Mouse (Mus musculus): Measurements from ENCODE around the gene Mical1. TPM values are rescaled to one million over a fixed set of nuclear protein-coding genes. Genes with fewer than 3 reads are reported as not detected.
A peak's percentile ranks its signal among the peaks of the same experiment; 100 is the strongest.

Mical1 gene
- total RNA-seq (2012; rRNA removed) (1.3 and 4.3 TPM in 2 replicates), polyA plus RNA-seq (2012; ENCODE audit: insufficient read depth in 1 of 2, insufficient read length in 2 of 2, low read depth in 1 of 2, low replicate concordance in 2 of 2, missing spikeins in 1 of 2) (10 to 100 TPM in 1 of 2 experiments, not detected in 1; 15.7 TPM)

- 0 out of 2 replicates have a peak, but pooled peaks have one; percentile 7 for TF ChIP-seq TAL1 (IDR thresholded peaks at IDR 0.05; ENCODE audit: low read length)
- no peak for TF ChIP-seq SIN3A (IDR thresholded peaks at IDR 0.05; ENCODE audit: low read length)
- peak; percentile 70 for DNase-seq (ENCODE audit: low read depth, low spot score)
- peaks cover 0 to 32% of the 10 kb centered on the region in 2 experiments; a peak in 2 of 4 replicates for H3K36me3 ChIP-seq (ENCODE audit: control insufficient read depth in 1 of 2, insufficient read depth in 2 of 2, low read length in 2 of 2)
- H3K9me3 ChIP-seq (replicated peaks; ENCODE audit: insufficient read depth, low read length): no peaks in the 10 kb centered on the region
- H3K9ac ChIP-seq (ENCODE audit: control insufficient read depth, low read depth, low read length, poor library complexity, severe bottlenecking): peak within 1 kb of the TSS; percentile 67
- peak within 1 kb of the TSS; percentile 38 to 63 for H3K4me3 ChIP-seq (ENCODE audit: control insufficient read depth in 1 of 2, insufficient read depth in 1 of 2, low read depth in 2 of 2, low read length in 2 of 2)
- H3K27me3 ChIP-seq (ENCODE audit: control insufficient read depth in 1 of 2, insufficient read depth in 2 of 2, low read length in 2 of 2): no peaks in the 10 kb centered on the region
- peaks cover 18 to 44% of the 10 kb centered on the region in 2 experiments for H3K4me1 ChIP-seq (ENCODE audit: control insufficient read depth in 1 of 2, insufficient read depth in 2 of 2, low read length in 2 of 2)
- no peaks in the 10 kb centered on the region for H3K79me2 ChIP-seq (ENCODE audit: control insufficient read depth, insufficient read depth, low read length, poor library complexity)
- H3K27ac ChIP-seq (ENCODE audit: control insufficient read depth, low read depth, low read length): peak within 1 kb of the TSS; percentile 67
Observed at GRCm38 (mm10) chr10:41476171-41477017, at the start of gene Mical1. Gene Mical1 (plus strand): TSS chr10:41476314.

GRCm38 (mm10) chr10:41426368-41426767 is 49.7 kb upstream of the Mical1 start:
- no peaks in the 10 kb centered on the region for H3K4me1 ChIP-seq (ENCODE audit: control insufficient read depth in 1 of 2, insufficient read depth in 2 of 2, low read length in 2 of 2)
- no peak overlapping the region for H3K4me3 ChIP-seq (ENCODE audit: control insufficient read depth in 1 of 2, insufficient read depth in 1 of 2, low read depth in 2 of 2, low read length in 2 of 2)
- H3K27me3 ChIP-seq (ENCODE audit: control insufficient read depth in 1 of 2, insufficient read depth in 2 of 2, low read length in 2 of 2): peaks cover 3 to 13% of the 10 kb centered on the region in 2 experiments
- no peaks in the 10 kb centered on the region for H3K79me2 ChIP-seq (ENCODE audit: control insufficient read depth, insufficient read depth, low read length, poor library complexity)
- no peak overlapping the region for H3K27ac ChIP-seq (ENCODE audit: control insufficient read depth, low read depth, low read length)
- TF ChIP-seq TBP (IDR thresholded peaks at IDR 0.05; ENCODE audit: low read depth, low read length): no peak
- no peak for TF ChIP-seq BHLHE40 (IDR thresholded peaks at IDR 0.05; ENCODE audit: borderline replicate concordance, low read depth, low read length)
- TF ChIP-seq HCFC1 (IDR thresholded peaks at IDR 0.05; ENCODE audit: low read depth, low read length): no peak
- no peak for TF ChIP-seq MEF2A (IDR thresholded peaks at IDR 0.05; ENCODE audit: extremely low read depth, insufficient replicate concordance, low read depth, low read length, poor library complexity, severe bottlenecking)
- no peak for TF ChIP-seq TCF12 (IDR thresholded peaks at IDR 0.05; ENCODE audit: low read depth, low read length)
- no peak for TF ChIP-seq NELFE (IDR thresholded peaks at IDR 0.05; ENCODE audit: low read depth, low read length)
- no peak for TF ChIP-seq MAZ (IDR thresholded peaks at IDR 0.05; ENCODE audit: low read depth, low read length)
- TF ChIP-seq POLR2AphosphoS5 (IDR thresholded peaks at IDR 0.05; ENCODE audit: borderline replicate concordance, low read depth, low read length): no peak
- no peak for TF ChIP-seq ZKSCAN1 (IDR thresholded peaks at IDR 0.05; ENCODE audit: low read depth, low read length)
- no peak for TF ChIP-seq ZMIZ1 (IDR thresholded peaks at IDR 0.05; ENCODE audit: low read depth, low read length)
- TF ChIP-seq MYC (IDR thresholded peaks at IDR 0.05; ENCODE audit: low read depth, low read length): no peak
- no peak for TF ChIP-seq EP300 (IDR thresholded peaks at IDR 0.05; ENCODE audit: low read depth in 1 of 2, low read length in 2 of 2)
- TF ChIP-seq E2F4 (IDR thresholded peaks at IDR 0.05; ENCODE audit: borderline replicate concordance, low read depth, low read length): no peak
- no peak for TF ChIP-seq NRF1 (IDR thresholded peaks at IDR 0.05; ENCODE audit: insufficient read depth, low read depth, low read length, poor library complexity, severe bottlenecking)
- DNase-seq (ENCODE audit: low read depth, low spot score): no peak
- no peak overlapping the region for H3K9ac ChIP-seq (ENCODE audit: control insufficient read depth, low read depth, low read length, poor library complexity, severe bottlenecking)
- H3K9me3 ChIP-seq (replicated peaks; ENCODE audit: insufficient read depth, low read length): no peaks in the 10 kb centered on the region
- no peaks in the 10 kb centered on the region for H3K36me3 ChIP-seq (ENCODE audit: control insufficient read depth in 1 of 2, insufficient read depth in 2 of 2, low read length in 2 of 2)
